Mouse (Mus musculus): ENCODE data around the gene Pnmal2. TPM values are rescaled to one million over a fixed set of nuclear protein-coding genes. Genes with fewer than 3 reads are reported as not detected.

Gene Pnmal2
- polyA plus RNA-seq, 1 experiment from 2014 or later: 11.2 TPM

DNA sequence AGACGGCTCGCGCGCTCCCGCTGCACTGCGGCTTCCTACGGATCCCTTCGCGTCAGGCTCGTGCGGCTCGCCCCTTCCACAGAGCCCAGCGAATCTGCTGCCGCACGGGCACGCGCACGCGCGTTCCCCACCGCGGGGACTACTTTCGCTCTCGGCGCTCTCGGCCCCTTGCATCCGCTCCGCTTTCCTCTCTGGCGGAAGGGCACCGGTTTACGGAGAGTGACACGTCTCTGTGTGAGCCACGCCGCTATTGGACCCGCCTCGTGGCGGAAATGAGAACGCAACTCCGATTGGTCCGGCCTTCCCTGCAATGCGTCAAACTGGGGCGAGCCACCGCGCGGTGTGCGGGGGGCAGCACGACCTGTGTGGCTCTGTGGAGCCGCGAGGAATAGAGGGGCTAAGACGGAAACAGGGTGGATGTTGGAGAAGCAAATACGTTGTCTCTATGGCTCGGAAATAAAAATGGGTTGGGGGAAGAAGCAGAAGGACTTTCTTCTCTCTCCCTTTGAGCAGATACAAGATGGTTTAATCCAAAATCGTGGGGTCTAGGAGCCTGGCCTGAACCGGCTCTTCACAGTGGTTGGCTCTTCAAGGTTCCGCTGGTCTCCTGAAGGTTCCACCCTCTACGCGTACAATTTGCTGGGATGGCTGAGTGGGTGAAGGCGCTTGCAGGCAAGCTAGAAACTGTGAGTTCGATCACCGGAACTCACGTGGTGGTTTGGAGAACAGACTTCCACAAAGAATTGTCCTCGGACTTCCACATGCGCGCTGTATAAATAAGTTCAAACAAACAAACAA, 20.2 kb upstream of the Pnmal2 start, which contains the start of gene Calm3:
Calm3 (minus strand) TSS at position 78 of the 798 bp plus-strand sequence.
- no peak for TF ChIP-seq CTCF (IDR thresholded peaks at IDR 0.05)
- CTCF ChIA-PET: interaction anchor here (1.2 to 1.8 kb wide), 2 partner anchors 10 to 50 kb away, joined by 3 to 6 read pairs; no protein-coding TSS in a partner anchor
- DNase-seq (ENCODE audit: low read depth, low spot score) (peak; percentile 99), ATAC-seq (peak; percentile 82)
- H3K27me3 ChIP-seq: no peaks in the 10 kb centered on the region
- in situ Hi-C loops (cut with MboI; ENCODE audit: low pct_unique_long_range_greater_than_20kb): no loop called here
- POLR2A ChIA-PET: no interaction called here

DNA sequence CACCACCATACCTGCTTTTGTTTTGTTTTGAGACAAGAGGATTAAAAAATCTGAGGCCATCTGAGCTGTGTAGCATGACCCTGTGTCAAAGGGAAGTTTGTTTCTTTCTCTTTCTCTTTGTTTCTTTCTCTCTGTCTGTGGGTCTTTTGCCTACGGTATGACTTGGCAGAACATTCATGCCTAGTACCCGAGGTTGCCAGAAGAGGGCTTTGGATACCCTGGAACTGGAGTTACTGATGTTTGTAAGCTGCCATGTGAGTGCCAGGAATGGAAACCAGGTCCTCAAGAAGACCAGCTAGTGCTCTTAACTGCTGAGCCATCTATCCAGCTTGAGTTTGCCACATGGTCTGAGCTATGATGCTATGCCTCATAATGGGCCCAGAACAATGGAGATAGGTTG, 16.1 kb upstream of the Pnmal2 start:
- DNase-seq (ENCODE audit: low read depth, low spot score): no peak
- in situ Hi-C loops (cut with MboI; ENCODE audit: low pct_unique_long_range_greater_than_20kb): no loop called here
- no peak for TF ChIP-seq CTCF (IDR thresholded peaks at IDR 0.05)
- CTCF ChIA-PET: interaction anchor here (1.4 to 10.9 kb wide), 4 partner anchors 21 to 122 kb away, joined by 3 to 64 read pairs (median 6); no protein-coding TSS in a partner anchor
- H3K27me3 ChIP-seq: no peaks in the 10 kb centered on the region
- POLR2A ChIA-PET: no interaction called here
- no peak for ATAC-seq

- peak; percentile 83 for TF ChIP-seq CTCF (IDR thresholded peaks at IDR 0.05)
- ATAC-seq (peak; percentile 66), DNase-seq (ENCODE audit: low read depth, low spot score) (no peak)
- ChIA-PET POLR2A (no interaction called here), CTCF (interaction anchor here (0.6 to 10.9 kb wide), 6 partner anchors 19 to 135 kb away, joined by 3 to 64 read pairs (median 8); no protein-coding TSS in a partner anchor)
- no peaks in the 10 kb centered on the region for H3K27me3 ChIP-seq
- in situ Hi-C loops (cut with MboI; ENCODE audit: low pct_unique_long_range_greater_than_20kb): no loop called here
These were observed 13.6 kb upstream of the Pnmal2 start for GRCm38 (mm10) chr7:16930850-16931249.

- CTCF ChIA-PET: interaction anchor here (0.9 to 10.9 kb wide), 12 partner anchors 10 to 141 kb away, joined by 3 to 64 read pairs (median 3); partner anchors contain the start of gene Psg16
- peak; percentile 72 for ATAC-seq
- in situ Hi-C loops (cut with MboI; ENCODE audit: low pct_unique_long_range_greater_than_20kb): no loop called here
- POLR2A ChIA-PET: no interaction called here
- TF ChIP-seq CTCF (IDR thresholded peaks at IDR 0.05): peak; percentile 84
- H3K27me3 ChIP-seq: no peaks in the 10 kb centered on the region
- no peak for DNase-seq (ENCODE audit: low read depth, low spot score)
These were observed 12.4 kb upstream of the Pnmal2 start for GRCm38 (mm10) chr7:16931968-16932627.

DNA sequence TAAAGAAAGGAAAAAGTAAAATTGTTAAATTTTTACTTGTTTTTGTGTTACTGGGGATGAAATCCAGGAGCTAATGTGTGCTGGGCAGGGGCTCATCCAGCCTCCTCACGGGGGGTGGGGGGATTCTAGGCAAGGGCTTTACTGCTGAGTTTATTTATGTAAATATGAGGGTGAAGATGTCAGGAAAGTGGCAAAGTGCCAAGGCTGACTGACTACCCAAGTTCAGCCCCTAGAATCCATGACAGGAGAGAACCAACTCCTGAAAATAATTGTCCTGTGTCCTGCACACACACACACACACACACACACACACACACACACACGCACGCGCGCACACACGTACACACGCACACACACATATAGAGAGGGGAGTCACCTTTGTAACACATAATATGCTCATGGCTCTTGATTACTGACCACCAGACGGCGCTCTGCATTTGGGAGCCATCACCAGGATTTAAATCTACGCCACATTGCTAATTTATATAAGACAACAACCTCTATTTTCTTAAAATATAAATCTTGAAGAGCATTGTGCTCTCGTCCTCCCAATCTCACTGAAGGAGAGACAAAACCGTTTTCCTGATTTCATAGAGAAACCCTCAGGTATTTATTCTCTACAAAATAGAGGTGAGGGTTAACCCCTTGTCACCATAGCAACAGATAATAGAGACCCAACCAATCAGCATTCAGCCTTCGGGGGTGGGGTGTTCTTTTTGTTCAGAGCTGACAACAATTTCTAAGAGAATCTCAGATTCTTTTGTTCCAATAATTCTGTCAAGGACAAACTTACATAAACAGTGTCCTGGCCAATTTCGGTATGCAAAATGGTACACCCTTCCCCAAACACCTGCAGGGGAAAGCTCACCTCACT, 11.5 kb upstream of the Pnmal2 start:
- no peaks in the 10 kb centered on the region for H3K27me3 ChIP-seq
- ChIA-PET CTCF (interaction anchor here (0.6 to 10.9 kb wide), 16 partner anchors 9 to 141 kb away, joined by 3 to 64 read pairs (median 3); partner anchors contain the start of genes Pnmal2, Ppp5c and Psg16), POLR2A (no interaction called here)
- in situ Hi-C loops (cut with MboI; ENCODE audit: low pct_unique_long_range_greater_than_20kb): no loop called here
- DNase-seq (ENCODE audit: low read depth, low spot score): no peak
- peak; percentile 51 for TF ChIP-seq CTCF (IDR thresholded peaks at IDR 0.05)
- no peak for ATAC-seq

GRCm38 (mm10) chr7:16937312-16937711, 7.2 kb upstream of the Pnmal2 start:
- CTCF ChIA-PET: no interaction called here
- no peaks in the 10 kb centered on the region for H3K27me3 ChIP-seq
- in situ Hi-C loops (cut with MboI; ENCODE audit: low pct_unique_long_range_greater_than_20kb): no loop called here
- ATAC-seq: no peak
- no peak for TF ChIP-seq CTCF (IDR thresholded peaks at IDR 0.05)
- POLR2A ChIA-PET: no interaction called here
- DNase-seq (ENCODE audit: low read depth, low spot score): no peak

- no peak for DNase-seq (ENCODE audit: low read depth, low spot score)
- ChIA-PET CTCF (no interaction called here), POLR2A (no interaction called here)
- no peak for ATAC-seq
- H3K27me3 ChIP-seq: no peaks in the 10 kb centered on the region
- in situ Hi-C loops (cut with MboI; ENCODE audit: low pct_unique_long_range_greater_than_20kb): no loop called here
- TF ChIP-seq CTCF (IDR thresholded peaks at IDR 0.05): no peak
These were observed 6.2 kb upstream of the Pnmal2 start for GRCm38 (mm10) chr7:16938117-16938791.

GRCm38 (mm10) chr7:16940292-16940691, 4.2 kb upstream of the Pnmal2 start:
- CTCF ChIA-PET: interaction anchor here (1.6 to 2.4 kb wide), 2 partner anchors 10 to 61 kb away, joined by 4 to 17 read pairs; no protein-coding TSS in a partner anchor
- POLR2A ChIA-PET: no interaction called here
- no peaks in the 10 kb centered on the region for H3K27me3 ChIP-seq
- no peak for TF ChIP-seq CTCF (IDR thresholded peaks at IDR 0.05)
- ATAC-seq (no peak), DNase-seq (ENCODE audit: low read depth, low spot score) (no peak)
- in situ Hi-C loops (cut with MboI; ENCODE audit: low pct_unique_long_range_greater_than_20kb): no loop called here

- in situ Hi-C loops (cut with MboI; ENCODE audit: low pct_unique_long_range_greater_than_20kb): no loop called here
- POLR2A ChIA-PET: no interaction called here
- DNase-seq (ENCODE audit: low read depth, low spot score) (no peak), ATAC-seq (no peak)
- CTCF ChIA-PET: interaction anchor here (0.8 to 2.8 kb wide), 3 partner anchors 10 to 108 kb away, joined by 3 to 10 read pairs (median 3); no protein-coding TSS in a partner anchor
- no peaks in the 10 kb centered on the region for H3K27me3 ChIP-seq
- TF ChIP-seq CTCF (IDR thresholded peaks at IDR 0.05): no peak
These were observed 1.6 kb upstream of the Pnmal2 start for GRCm38 (mm10) chr7:16942861-16943260.
